Mouse (Mus musculus): ENCODE data around the gene Zmym6. TPM values are rescaled to one million over a fixed set of nuclear protein-coding genes. Genes with fewer than 3 reads are reported as not detected.

The Zmym6 gene
- polyA plus RNA-seq, 2 experiments, result 18.7 to 34.4 TPM

GRCm38 (mm10) chr4:127039871-127040483 lies 37.2 kb upstream of the Zmym6 start:
- H3K36me3 ChIP-seq (ENCODE audit: control insufficient read depth, insufficient read depth, low read length), result peaks cover 76% of the 10 kb centered on the region

GRCm38 (mm10) chr4:127043540-127043939 lies 33.6 kb upstream of the Zmym6 start:
- ATAC-seq (ENCODE audit: low FRiP score, low read depth), result no peak

More at GRCm38 (mm10) chr4:127039871-127040483, 37.2 kb upstream of the Zmym6 start:
- TF ChIP-seq POLR2A (IDR thresholded peaks at IDR 0.05; ENCODE audit: borderline replicate concordance, extremely low read depth, insufficient read depth, insufficient read length), result no peak
- Histone ChIP-seq H3K4me3 (replicated peaks; ENCODE audit: low read length) (no peak overlapping the region), H3K4me1 (ENCODE audit: control insufficient read depth, insufficient read depth, low read length) (no peaks in the 10 kb centered on the region), H3K9ac (ENCODE audit: low read depth, low read length, severe bottlenecking) (no peak overlapping the region), H3K27ac (replicated peaks; ENCODE audit: low read depth, low read length) (no peak overlapping the region), H3K27me3 (ENCODE audit: control insufficient read depth, insufficient read depth, low read length) (no peaks in the 10 kb centered on the region), H3K9me3 (ENCODE audit: control insufficient read depth, low read length) (no peaks in the 10 kb centered on the region), H3K4me2 (replicated peaks; ENCODE audit: low read depth, low read length, severe bottlenecking) (no peak overlapping the region)
- 76% methylated on average over 3 of the region's 3 CpGs for WGBS
- 0 out of 2 replicates have a peak, but pooled peaks have one; percentile 11 for ATAC-seq (ENCODE audit: low FRiP score, low read depth)
- DNase-seq (ENCODE audit: low spot score), result no peak

GRCm38 (mm10) chr4:127051121-127051520 lies 26.1 kb upstream of the Zmym6 start:
- peaks cover 64% of the 10 kb centered on the region for H3K36me3 ChIP-seq (ENCODE audit: control insufficient read depth, insufficient read depth, low read length)
- no peaks in the 10 kb centered on the region for H3K9me3 ChIP-seq (ENCODE audit: control insufficient read depth, low read length)
- no peak overlapping the region for H3K4me3 ChIP-seq (replicated peaks; ENCODE audit: low read length)
- DNase-seq (ENCODE audit: low spot score), result no peak
- ATAC-seq (ENCODE audit: low FRiP score, low read depth), result no peak
- no peaks in the 10 kb centered on the region for H3K27me3 ChIP-seq (ENCODE audit: control insufficient read depth, insufficient read depth, low read length)
- no peak for TF ChIP-seq POLR2A (IDR thresholded peaks at IDR 0.05; ENCODE audit: borderline replicate concordance, extremely low read depth, insufficient read depth, insufficient read length)
- H3K9ac ChIP-seq (ENCODE audit: low read depth, low read length, severe bottlenecking), result no peak overlapping the region
- H3K27ac ChIP-seq (replicated peaks; ENCODE audit: low read depth, low read length), result no peak overlapping the region
- 82% methylated on average over 8 of the region's 8 CpGs for WGBS
- H3K4me1 ChIP-seq (ENCODE audit: control insufficient read depth, insufficient read depth, low read length), result no peaks in the 10 kb centered on the region
- H3K4me2 ChIP-seq (replicated peaks; ENCODE audit: low read depth, low read length, severe bottlenecking), result no peak overlapping the region

More at GRCm38 (mm10) chr4:127043540-127043939, 33.6 kb upstream of the Zmym6 start:
- 82% methylated on average over 4 of the region's 4 CpGs for WGBS
- Histone ChIP-seq H3K9me3 (ENCODE audit: control insufficient read depth, low read length) (no peaks in the 10 kb centered on the region), H3K27ac (replicated peaks; ENCODE audit: low read depth, low read length) (no peak overlapping the region), H3K36me3 (ENCODE audit: control insufficient read depth, insufficient read depth, low read length) (peaks cover 69% of the 10 kb centered on the region), H3K27me3 (ENCODE audit: control insufficient read depth, insufficient read depth, low read length) (no peaks in the 10 kb centered on the region), H3K4me1 (ENCODE audit: control insufficient read depth, insufficient read depth, low read length) (no peaks in the 10 kb centered on the region), H3K4me2 (replicated peaks; ENCODE audit: low read depth, low read length, severe bottlenecking) (no peak overlapping the region), H3K4me3 (replicated peaks; ENCODE audit: low read length) (no peak overlapping the region), H3K9ac (ENCODE audit: low read depth, low read length, severe bottlenecking) (no peak overlapping the region)
- no peak for DNase-seq (ENCODE audit: low spot score)
- no peak for TF ChIP-seq POLR2A (IDR thresholded peaks at IDR 0.05; ENCODE audit: borderline replicate concordance, extremely low read depth, insufficient read depth, insufficient read length)

- no peak overlapping the region for H3K27ac ChIP-seq (replicated peaks; ENCODE audit: low read depth, low read length)
- no peak overlapping the region for H3K9ac ChIP-seq (ENCODE audit: low read depth, low read length, severe bottlenecking)
- no peaks in the 10 kb centered on the region for H3K27me3 ChIP-seq (ENCODE audit: control insufficient read depth, insufficient read depth, low read length)
- H3K4me3 ChIP-seq (replicated peaks; ENCODE audit: low read length), result no peak overlapping the region
- H3K36me3 ChIP-seq (ENCODE audit: control insufficient read depth, insufficient read depth, low read length), result peaks cover 57% of the 10 kb centered on the region
- no peak for TF ChIP-seq POLR2A (IDR thresholded peaks at IDR 0.05; ENCODE audit: borderline replicate concordance, extremely low read depth, insufficient read depth, insufficient read length)
- WGBS, result 91% methylated on average over 5 of the region's 5 CpGs
- DNase-seq (ENCODE audit: low spot score), result no peak
- ATAC-seq (ENCODE audit: low FRiP score, low read depth), result no peak
- H3K4me1 ChIP-seq (ENCODE audit: control insufficient read depth, insufficient read depth, low read length), result no peaks in the 10 kb centered on the region
- no peak overlapping the region for H3K4me2 ChIP-seq (replicated peaks; ENCODE audit: low read depth, low read length, severe bottlenecking)
- no peaks in the 10 kb centered on the region for H3K9me3 ChIP-seq (ENCODE audit: control insufficient read depth, low read length)
These were observed 24.1 kb upstream of the Zmym6 start for GRCm38 (mm10) chr4:127053071-127053470.

DNA sequence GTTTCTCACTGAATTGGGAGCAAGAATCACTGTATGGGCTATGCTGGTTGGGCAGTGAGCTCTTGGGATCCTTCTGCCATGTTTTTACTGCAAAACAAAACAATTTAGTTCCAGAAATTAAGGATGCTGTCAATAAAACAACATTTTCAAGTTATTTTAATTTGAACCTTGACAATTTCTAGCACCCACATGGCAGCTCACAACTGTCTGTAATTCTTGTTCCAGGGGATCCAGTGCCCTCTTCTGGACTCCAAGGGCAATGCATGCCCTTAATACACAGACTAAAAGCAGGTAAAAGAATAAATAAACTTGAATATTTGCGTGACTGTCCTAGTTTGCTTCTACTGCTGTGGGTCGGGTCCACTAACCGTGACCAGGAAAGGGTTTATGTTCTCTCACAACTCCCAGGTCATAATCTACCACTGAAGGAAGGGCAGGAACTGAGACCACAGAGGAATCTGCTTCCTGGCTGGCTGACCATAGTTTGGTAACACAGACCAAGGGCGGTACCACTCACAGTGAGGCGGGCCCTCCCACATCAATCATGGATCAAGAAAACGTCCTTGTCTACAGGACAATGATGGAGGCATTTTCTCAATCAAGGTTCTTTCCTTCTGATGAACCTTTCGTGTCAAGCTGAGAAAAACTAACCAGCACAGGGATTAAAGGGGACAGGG lies 22.5 kb upstream of the Zmym6 start:
- Histone ChIP-seq H3K27me3 (ENCODE audit: control insufficient read depth, insufficient read depth, low read length) (no peaks in the 10 kb centered on the region), H3K9ac (ENCODE audit: low read depth, low read length, severe bottlenecking) (no peak overlapping the region), H3K36me3 (ENCODE audit: control insufficient read depth, insufficient read depth, low read length) (peaks cover 53% of the 10 kb centered on the region), H3K9me3 (ENCODE audit: control insufficient read depth, low read length) (no peaks in the 10 kb centered on the region), H3K4me2 (replicated peaks; ENCODE audit: low read depth, low read length, severe bottlenecking) (no peak overlapping the region), H3K4me1 (ENCODE audit: control insufficient read depth, insufficient read depth, low read length) (no peaks in the 10 kb centered on the region), H3K27ac (replicated peaks; ENCODE audit: low read depth, low read length) (no peak overlapping the region), H3K4me3 (replicated peaks; ENCODE audit: low read length) (no peak overlapping the region)
- no peak for TF ChIP-seq POLR2A (IDR thresholded peaks at IDR 0.05; ENCODE audit: borderline replicate concordance, extremely low read depth, insufficient read depth, insufficient read length)
- DNase-seq (ENCODE audit: low spot score) (no peak), ATAC-seq (ENCODE audit: low FRiP score, low read depth) (no peak)
- 88% methylated on average over 7 of the region's 7 CpGs for WGBS

Data from limb, embryonic 14.5 days (tissue).